Mouse (Mus musculus): ENCODE data around the gene Naaladl1.
A peak's percentile ranks its signal among the peaks of the same experiment; 100 is the strongest.
"Not testable (repeated sequence)": the region's sequence is repeated elsewhere in the genome, so short reads cannot be mapped to it uniquely, and the experiment has no call there.

The Naaladl1 gene

DNA sequence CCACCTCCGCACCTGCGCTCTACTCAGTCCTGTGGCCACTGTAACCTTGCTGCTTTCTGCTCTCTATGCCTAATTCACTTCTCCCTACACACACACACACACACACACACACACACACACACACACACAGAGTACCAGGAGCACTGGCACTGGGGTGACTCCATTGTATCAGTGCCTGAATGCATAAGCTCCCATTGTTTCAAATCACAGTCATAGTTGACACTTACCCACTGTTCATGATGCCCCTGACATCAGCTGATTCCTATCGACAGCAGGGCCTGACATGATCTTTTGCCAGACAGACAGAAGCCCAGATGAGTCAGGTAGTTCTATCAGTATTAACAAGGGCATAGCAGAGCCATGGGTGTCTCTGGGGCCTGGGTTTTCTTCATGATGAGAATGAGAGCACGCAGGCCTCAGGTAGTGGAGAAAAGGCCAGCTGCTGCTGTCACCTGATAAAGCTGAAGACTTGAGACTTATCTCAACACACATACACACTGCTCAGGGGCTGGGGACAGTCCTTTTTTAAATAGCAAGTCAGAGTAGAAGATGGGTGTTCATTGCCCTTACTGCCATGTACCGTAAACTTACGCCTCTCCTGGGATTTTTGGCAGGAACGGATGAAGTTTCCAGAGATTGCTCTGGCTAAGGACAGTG is 26.7 kb downstream of the Naaladl1 start:
- DNase-seq: no peak

DNA sequence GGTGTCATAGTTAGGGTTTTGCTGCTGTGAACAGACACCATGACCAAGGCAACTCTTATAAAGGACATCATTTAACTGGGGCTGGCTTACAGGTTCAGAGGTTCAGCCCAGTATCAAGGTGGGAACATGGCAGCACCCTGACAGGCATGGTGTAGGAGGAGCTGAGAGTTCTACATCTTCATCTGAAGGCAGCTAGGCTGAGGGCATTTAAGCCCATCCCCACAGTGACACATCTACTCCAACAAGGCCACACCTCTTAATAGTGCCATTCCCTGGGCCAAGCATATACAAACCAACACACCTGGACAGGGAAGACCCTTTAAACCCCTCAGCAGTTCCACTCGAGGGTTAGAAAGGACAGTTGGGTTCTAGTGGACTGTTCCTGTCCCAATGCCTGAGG is 27.6 kb downstream of the Naaladl1 start:
- DNase-seq: not testable (repeated sequence)

DNA sequence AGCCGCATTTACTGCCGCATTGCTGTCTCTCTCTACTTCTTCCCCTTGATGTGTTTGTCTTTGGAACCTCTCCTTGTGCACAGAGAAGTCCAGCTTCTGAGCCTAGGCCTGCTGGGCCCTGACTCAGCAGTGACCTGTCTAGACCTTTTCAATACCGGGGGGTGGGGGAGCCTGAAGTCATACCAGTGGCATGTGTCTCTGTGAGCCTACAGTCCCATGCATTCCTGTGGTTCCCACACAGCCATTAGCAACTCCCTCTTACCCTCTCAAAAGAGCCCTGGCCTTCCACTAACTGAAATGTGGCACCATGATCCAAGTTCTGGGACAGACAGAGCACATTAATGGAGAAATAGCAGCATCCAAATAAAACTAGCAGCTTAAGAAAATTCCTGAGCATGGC is 30.8 kb downstream of the Naaladl1 start:
- DNase-seq: no peak

DNA sequence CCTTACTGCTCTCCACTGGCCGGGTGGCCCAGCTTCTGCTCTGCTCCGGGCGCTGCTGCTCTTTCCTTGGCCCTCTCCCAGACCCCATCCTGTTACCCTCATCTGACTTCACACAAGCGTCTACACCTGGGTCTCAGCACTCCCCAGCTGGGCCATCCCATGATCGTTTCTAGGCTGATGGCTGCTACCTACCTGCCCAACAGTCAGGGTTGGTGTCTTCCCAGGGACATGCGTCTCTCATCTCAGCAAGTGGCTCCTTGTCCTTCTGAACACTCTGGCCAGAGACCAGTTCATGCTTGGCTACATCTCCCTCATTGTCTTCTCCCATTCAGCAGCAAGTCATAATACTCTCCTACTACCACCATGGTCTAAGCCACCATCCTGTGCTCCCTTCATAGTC is 34.1 kb downstream of the Naaladl1 start:
- peak; percentile 94 for DNase-seq

DNA sequence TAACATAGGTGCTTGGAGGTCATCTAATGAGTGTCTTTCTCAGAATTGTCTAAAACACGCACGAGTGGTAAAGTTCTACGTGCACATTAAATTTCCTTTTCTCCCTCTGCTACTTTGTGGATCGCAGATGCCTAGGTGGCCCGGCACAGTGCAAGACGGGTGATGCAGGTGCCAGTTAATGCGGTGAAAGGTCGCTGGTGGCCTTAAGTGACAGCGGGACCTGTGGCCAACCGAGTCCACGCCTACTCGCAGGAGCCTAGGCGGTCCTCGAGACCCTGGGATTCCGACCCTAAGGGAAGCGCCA is 34.7 kb downstream of the Naaladl1 start:
- no peak for DNase-seq

DNA sequence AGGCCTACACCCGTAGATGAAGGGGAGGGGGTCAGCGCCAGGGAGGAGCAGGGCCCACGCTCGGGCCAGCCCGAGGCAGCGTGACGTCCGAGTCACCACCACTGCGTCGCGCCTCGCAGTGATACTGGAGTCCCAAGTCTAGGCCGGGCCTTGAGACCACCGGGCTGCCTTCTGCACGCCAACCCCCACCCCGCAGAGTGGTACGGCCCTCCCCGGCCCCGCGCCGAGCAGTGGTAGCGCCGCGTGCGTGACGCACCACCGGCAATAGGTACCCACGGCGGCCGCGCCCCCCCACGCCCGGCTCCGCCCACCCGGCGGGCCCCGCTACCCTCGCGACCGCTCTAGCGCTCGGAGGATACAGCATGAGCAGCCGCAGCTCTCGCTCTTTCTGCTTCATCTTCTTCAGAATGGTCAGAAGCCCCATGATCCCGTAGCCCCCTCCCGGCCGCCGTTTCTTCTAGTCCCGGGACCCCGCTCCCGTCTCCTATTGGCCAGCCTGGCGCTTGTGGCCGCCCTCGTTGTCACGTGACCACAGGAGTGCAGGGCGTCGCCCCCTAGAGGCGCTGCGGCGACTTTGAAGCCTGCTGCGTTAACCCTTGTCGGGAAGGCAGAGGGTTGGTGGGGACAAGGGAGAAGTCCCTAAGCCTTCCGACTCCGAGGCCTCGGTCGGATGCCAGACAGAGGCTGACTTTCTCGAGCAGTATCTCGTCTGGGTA is 35.3 kb downstream of the Naaladl1 start, which contains the start of gene Batf2:
Batf2 (plus strand) TSS at position 306 of the 716 bp plus-strand sequence.
- DNase-seq: peak; percentile 99

DNA sequence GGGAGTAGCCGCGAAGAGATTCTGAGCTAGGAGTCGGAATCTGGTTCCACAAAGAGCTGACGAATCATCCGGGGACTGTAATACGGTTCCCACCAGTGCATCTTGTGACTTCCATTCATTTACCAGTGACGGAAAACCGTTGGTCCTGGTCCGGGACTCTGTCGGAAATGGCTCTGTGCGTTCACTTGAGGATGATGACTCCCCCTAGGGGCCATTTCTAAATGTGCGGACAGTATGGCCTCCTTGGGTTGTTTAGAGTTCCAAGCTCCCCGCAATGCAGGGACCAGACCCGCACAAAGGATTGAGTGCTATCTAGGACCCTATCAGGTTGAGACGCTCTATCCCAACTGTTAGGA is 35.8 kb downstream of the Naaladl1 start, which contains the start of gene Arl2:
Arl2 (minus strand) TSS at position 155 of the 356 bp plus-strand sequence.
- DNase-seq: no peak

DNA sequence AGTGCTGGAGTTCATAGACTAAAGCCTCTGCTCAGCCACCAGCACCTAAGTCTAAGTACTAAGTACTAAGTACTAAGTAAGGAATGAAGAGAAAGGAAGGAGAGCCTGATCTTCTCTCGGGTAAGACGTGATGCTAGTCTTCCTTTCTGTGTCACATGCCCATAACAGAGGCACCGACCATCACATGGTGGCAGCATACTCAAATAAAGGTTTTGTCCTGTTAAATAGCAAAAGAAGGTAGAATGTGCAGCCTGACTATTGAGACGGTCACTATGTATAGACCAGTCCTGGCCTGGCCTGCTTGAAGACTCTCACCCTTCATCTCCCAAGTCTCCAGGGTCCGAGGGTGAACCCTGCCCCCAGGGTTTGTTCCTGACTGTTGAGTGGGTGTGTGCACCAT is 39.3 kb downstream of the Naaladl1 start:
- no peak for DNase-seq

DNA sequence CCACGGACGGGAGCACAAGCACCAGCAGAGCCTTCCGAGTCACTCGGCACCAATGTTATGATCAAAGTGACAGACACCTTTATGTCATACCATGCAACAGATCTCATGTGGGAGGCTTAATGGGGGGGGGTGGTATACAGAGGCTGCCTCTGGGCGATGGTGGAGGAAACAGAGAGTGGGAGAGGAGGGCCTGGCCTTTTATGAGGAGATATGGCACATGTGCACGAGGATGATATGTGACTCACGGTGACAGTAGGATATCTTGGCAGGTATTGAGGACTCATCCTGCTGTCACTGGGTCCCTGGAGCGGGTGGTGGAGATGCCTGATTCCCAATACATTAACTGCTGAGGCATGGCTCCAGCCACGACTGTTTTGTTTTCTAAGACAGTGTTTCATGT is 49.6 kb downstream of the Naaladl1 start:
- DNase-seq: no peak

DNA sequence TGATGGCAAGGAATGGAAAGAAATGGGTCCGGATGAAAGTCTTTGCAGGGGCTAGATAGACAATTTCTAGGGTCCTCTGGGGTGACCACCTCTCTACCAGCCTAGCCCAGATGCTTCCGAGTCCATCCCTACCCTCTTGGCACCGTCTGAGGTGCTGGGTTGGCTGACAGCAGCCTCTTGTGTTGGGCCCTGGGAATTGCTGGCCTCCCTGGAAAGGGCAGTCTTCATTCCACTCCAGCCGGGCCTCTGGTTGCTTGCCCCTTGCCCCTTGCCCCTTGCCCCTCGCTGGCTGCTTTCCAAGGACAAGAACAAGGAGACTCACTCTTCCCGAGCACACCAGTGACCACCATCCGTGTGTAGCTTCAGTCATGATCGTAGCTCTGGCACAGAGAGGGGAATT is 50.8 kb downstream of the Naaladl1 start:
- DNase-seq: no peak

DNA sequence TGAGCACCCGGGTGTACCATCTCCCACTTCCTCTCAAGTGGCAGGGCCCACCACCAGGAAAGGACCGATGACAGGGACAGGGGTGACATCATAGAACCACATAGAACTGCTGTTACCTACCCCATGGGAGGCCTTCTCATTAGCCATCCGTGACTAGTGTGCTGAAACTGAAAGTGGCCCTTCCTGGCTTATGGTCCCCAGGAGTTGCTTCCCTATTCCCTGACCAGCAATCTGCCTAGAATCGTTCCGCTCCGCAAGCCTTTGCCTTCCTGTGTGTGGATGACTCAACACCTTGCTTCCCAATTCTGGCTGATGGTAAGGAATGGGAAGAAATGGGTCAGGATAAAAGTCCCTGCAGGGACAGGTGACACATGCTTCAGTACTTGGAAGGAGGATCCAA is 51.6 kb downstream of the Naaladl1 start:
- peak; percentile 90 for DNase-seq

DNA sequence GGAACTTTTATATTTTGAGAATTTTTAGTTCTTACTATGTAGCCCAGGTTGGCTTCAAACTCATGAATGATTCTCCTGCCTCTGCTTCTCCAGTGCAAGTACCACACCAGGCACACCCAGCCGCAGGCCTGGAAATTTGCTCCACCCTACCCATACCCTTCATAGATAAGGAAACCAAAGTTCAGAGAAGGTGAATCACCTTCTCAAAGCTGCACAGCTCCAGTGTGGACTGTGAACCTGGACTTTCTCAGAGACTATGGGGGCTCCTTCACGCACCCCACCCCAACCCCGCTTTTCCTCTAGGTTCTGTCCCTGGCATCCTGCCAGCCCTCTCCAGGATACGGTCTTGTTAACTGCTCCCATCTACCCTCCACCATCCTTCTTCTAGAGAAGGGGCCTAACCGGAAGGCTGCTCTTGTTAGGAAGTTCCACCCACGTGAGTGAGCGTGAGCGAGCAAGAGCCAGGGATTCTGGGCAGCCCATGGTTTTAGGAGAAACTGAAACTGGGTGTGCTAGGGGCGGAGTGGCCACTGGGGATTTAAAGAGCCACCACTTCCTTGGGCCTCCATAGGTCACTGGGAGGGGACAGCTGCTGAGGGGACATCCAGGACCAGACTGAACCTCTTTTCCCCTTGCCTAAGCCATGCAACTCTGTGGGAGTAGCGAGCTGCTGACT is 58.4 kb downstream of the Naaladl1 start:
- DNase-seq: peak; percentile 98
